Mouse (Mus musculus): ENCODE data around the gene Sh3glb1.

The Sh3glb1 gene

DNA sequence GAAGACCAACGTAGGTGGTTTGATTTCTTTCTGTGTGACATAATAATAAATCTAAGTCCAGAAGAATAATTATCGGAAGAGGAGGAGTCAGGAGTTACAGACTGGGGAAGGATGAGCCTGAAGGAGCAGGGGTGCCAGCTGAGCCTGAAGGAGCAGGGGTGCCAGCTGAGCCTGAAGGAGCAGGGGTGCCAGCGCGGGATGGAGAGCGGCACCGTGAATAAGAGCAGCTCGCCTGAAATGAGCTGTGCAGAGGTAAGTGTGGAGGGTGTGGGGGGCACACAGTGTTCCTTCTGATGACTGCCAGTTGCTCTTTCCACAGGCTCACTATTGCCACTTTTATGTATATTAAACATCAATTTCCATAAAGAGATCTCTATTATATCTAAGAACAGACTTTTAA is 5.1 kb downstream of the Sh3glb1 start:
- no peak for DNase-seq (ENCODE audit: low read depth, low spot score)

- no peak for DNase-seq (ENCODE audit: low read depth, low spot score)
Observed at GRCm38 (mm10) chr3:144714606-144715005, 5.5 kb downstream of the Sh3glb1 start.

GRCm38 (mm10) chr3:144714126-144714525 is 6.0 kb downstream of the Sh3glb1 start:
- no peak for DNase-seq (ENCODE audit: low read depth, low spot score)

DNA sequence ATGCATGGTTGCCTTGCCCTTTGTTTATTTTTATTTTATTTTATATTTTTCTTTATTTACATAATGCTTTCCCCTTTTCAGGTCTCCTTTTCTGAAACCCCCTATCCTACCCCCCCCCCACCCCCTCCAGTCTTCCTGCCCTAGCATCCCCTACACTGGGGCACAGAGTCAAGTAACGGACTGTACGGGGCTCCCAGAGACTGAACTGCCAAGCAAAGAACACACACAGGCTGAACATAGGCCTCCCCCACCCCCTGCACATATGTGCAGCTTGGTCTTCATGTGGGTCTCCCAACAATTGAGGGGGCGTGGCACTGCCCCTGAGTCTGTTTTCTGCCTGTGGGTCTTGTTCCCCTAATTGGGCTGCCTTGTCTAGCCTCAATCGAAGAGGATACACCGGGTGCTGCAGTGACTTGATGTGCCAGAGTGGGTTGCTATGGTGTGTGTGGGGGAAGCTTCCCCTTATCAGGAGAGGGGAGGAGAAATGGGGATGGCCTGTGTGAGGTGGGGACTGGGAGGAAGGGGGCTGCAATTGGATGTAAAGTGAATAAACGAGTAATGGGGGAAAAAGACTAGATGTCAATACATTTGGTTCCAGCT is 8.4 kb downstream of the Sh3glb1 start:
- DNase-seq (ENCODE audit: low read depth, low spot score), result no peak

- no peak for DNase-seq (ENCODE audit: low read depth, low spot score)
Observed at GRCm38 (mm10) chr3:144708612-144709011, 11.5 kb downstream of the Sh3glb1 start.

DNA sequence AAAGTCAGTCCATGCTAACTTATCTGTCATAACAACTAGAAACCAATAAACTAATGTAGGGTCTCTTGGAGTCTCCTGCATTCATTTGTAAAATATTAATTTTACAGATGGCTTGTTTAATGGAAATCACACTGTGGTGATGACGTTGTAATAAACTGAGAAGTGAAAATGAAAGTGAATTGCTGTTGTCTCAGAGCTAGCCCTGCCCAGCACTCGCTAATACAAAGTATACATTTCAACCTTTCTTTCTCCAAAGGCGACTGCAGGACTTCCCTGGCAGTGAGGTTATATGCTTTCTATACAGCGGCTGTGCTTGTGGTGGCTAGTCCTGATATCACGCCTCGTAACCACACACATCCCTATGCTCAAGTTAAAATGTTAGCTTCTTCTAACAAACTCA is 16.2 kb downstream of the Sh3glb1 start:
- peak; percentile 42 for DNase-seq (ENCODE audit: low read depth, low spot score)

DNA sequence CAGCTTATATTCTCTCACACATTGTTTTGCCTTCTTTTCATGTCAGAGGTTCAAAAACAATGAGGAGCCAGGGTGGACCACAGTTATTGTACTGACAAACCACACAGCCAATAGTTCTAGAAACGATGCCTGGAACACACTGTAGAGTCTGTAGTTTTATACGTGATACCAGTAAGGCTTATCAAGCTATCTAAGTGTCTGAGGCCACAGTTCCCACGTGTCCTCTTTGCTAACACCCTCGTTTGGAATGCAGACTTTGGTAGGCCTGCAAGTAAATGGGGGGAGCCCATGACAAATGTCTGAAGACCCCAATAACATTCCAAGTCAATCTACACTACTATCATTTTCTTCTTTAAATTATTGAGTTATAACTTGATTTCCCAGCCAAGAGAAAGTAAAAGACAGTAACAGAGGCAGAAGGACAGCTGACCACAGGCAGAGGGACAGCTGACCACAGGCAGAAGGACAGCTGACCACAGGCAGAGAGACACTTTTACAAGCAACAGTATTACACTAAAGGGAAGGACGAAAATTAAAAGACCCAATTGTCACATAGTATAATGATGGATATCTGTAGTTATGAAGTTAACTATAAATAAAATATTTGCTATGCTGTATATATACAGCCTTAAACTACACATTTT is 21.2 kb downstream of the Sh3glb1 start:
- DNase-seq (ENCODE audit: low read depth, low spot score), result no peak

- no peak for DNase-seq (ENCODE audit: low read depth, low spot score)
Observed at GRCm38 (mm10) chr3:144697942-144698341, 22.2 kb downstream of the Sh3glb1 start.

GRCm38 (mm10) chr3:144697154-144697553 is 23.0 kb downstream of the Sh3glb1 start:
- peak; percentile 18 for DNase-seq (ENCODE audit: low read depth, low spot score)

DNA sequence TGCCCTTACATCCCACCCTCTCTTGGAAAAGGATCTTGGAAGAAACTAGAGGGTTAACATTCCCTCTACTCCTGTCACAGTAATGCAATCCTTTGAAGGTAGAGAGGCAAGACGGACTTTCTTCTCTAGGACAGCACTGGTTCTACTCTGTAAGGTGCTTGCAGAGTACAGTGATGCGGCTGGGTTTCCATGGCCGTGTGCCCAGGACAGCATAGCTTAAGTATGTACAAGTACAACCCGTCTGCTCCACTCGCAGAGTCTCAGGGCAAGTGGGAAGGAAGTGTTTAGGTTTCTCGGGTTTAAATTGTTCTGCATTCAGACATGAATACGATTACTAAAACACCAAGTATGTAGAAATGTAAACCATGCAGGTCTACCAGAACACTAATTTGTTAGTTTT is 25.2 kb downstream of the Sh3glb1 start:
- DNase-seq (ENCODE audit: low read depth, low spot score), result no peak

- DNase-seq (ENCODE audit: low read depth, low spot score), result no peak
Observed at GRCm38 (mm10) chr3:144694040-144694439, 26.1 kb downstream of the Sh3glb1 start.

DNA sequence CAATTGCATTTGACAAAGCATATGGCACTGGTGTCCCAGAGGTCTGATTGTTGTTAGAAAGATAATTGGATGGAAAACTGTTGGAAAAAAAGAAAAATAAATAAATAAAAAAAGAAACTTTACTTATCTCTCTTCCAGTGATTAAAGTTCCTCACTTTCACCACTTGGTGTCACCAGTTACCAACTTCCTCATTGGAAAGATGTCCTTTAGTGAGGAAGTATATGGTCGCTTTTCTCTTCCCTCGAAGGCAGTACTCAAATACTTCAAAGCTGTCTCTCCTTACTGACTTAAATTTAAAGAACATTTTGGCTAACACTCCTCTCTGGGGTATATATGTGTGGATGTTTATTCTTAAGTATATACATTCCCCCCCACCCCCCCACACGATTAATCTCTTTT is 28.1 kb downstream of the Sh3glb1 start:
- DNase-seq (ENCODE audit: low read depth, low spot score), result peak; percentile 59

- DNase-seq (ENCODE audit: low read depth, low spot score), result peak; percentile 22
Observed at GRCm38 (mm10) chr3:144689236-144689635, 30.9 kb downstream of the Sh3glb1 start.

DNA sequence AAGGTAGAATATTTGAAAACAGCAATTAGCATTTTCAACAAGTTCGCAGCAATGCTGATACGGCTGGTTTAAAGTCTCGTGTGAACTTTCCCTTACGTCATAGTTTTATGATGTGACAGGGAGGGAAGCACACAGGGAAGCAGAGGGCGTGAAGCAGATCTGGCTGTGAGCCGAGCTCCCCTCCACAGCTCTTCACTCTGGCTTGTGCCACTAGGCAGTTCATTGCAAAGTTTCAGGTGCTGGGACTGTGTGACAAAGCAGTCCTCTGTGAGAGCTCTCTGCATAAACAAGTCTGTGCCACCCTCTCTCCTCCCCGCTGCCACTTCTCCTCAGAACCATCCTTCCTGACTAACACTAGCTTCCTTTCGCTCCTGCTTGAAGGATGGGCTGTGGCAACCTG is 31.9 kb downstream of the Sh3glb1 start:
- no peak for DNase-seq (ENCODE audit: low read depth, low spot score)

DNA sequence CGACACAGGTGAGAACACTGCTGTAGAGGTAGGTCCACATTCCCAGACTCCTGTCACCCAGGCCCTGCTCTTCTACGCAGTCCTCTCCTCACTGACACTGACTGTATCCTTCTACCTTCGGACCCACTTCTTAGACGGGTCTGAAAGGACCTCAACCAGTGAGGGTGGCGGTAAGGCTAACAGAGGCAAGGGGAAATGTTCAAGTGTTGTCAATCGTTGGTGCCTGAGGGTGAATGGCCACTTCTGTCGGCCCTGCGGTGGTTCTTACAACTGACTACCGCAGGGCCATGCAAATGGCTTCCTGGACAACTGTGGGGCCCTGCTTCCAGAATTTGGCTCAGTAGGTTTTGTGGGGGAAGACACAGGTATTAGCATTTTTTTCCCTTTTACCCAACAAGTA is 32.5 kb downstream of the Sh3glb1 start:
- no peak for DNase-seq (ENCODE audit: low read depth, low spot score)

- no peak for DNase-seq (ENCODE audit: low read depth, low spot score)
Observed at GRCm38 (mm10) chr3:144686146-144686545, 34.0 kb downstream of the Sh3glb1 start.

DNA sequence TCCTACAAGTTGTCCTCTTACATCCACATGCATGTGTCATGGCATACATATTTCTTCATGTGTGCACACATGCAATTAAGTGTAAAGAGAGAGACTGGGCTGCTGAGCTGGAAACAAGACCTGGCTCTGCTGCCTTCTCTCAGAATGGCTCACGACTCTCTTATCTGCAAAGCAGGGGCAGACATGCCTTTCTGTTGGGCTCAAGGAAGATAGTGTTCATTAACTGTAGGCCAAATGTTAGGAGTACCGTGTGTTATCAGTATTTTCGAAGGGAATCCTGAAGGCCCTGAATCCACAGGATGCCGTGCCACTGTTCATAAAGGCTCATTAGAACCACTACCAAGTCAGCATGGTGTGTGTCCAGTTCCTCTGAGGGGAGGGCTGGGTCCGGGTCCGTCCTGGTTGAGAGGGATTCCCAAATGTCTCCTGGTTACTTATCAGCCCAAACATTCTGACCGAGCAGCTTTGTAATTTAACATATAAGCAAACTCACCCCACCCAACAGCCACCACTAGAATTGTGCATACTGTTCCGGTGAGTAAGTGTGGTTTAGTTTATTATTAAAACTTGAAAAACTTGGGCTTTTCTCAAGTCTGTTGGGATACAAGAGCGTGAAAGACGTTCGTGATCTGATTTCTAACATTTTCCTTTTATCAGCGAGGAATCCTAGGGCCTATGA is 36.9 kb downstream of the Sh3glb1 start:
- no peak for DNase-seq (ENCODE audit: low read depth, low spot score)

- no peak for DNase-seq (ENCODE audit: low read depth, low spot score)
Observed at GRCm38 (mm10) chr3:144681542-144681941, 38.6 kb downstream of the Sh3glb1 start.

GRCm38 (mm10) chr3:144679701-144680159 is 40.4 kb downstream of the Sh3glb1 start:
- no peak for DNase-seq (ENCODE audit: low read depth, low spot score)

- DNase-seq (ENCODE audit: low read depth, low spot score), result no peak
Observed at GRCm38 (mm10) chr3:144679137-144679536, 41.0 kb downstream of the Sh3glb1 start.

DNA sequence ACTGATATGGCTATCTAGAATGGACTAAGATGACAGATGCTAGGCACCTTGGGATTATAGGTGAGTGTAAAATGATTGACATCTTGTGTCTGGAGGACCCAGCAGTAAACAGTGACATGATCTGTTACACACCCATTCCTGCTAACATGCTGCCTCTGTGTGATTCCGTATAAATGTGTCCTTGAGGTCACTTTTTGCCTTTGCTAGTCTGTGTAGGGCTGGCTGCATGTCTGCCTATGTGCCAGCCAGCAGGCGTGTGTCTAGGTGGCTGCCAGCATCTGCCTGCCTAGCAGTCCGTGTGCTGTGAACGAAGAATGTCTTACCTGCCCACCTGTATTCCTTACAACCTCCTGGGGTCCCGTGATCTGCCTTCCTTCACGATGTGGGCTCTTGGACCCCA is 42.4 kb downstream of the Sh3glb1 start:
- no peak for DNase-seq (ENCODE audit: low read depth, low spot score)

GRCm38 (mm10) chr3:144676249-144676648 is 43.9 kb downstream of the Sh3glb1 start:
- DNase-seq (ENCODE audit: low read depth, low spot score), result no peak

GRCm38 (mm10) chr3:144672016-144672415 is 48.1 kb downstream of the Sh3glb1 start:
- DNase-seq (ENCODE audit: low read depth, low spot score), result no peak

All from CD4-positive helper T cell, adult 2 months (primary cell).